ENCODE assay signal across 7 mouse cellular contexts in genomic region chr11:4836755-4837154, GRCm38 (mm10). TPM values are rescaled to one million over a fixed set of nuclear protein-coding genes. Genes with fewer than 3 reads are reported as not detected.
DNase-seq lines count a peak whose midpoint lies in the region; ATAC-seq lines count a peak whose summit lies in the region.

No protein-coding gene starts in this region.

- ATAC-seq in kidney, embryonic 14.5 days (ENCODE audit: low FRiP score, low TSS enrichment), result no peak
- ATAC-seq in embryonic facial prominence, embryonic 11.5 days (replicated peaks; ENCODE audit: insufficient number of reproducible peaks, low FRiP score, low TSS enrichment, low read depth), result no peak

- WGBS in kidney, embryonic 14.5 days, result 65% methylated on average over 6 of the region's 6 CpGs
- 61% methylated on average over 6 of the region's 6 CpGs for WGBS in embryonic facial prominence, embryonic 11.5 days

- H3K27me3 ChIP-seq in kidney, embryonic 14.5 days (ENCODE audit: control insufficient read depth, insufficient read depth, low read length), result no peaks in the 10 kb centered on the region
- no peaks in the 10 kb centered on the region for H3K27me3 ChIP-seq in embryonic facial prominence, embryonic 11.5 days (ENCODE audit: control insufficient read depth, insufficient read depth, low read length)

- no peak overlapping the region for H3K27ac ChIP-seq in kidney, embryonic 14.5 days (ENCODE audit: low read depth, low read length)
- no peak overlapping the region for H3K27ac ChIP-seq in embryonic facial prominence, embryonic 11.5 days (replicated peaks; ENCODE audit: low read depth, low read length)

- no peaks in the 10 kb centered on the region for H3K4me1 ChIP-seq in kidney, embryonic 14.5 days (ENCODE audit: control insufficient read depth, insufficient read depth, low read length)
- H3K4me1 ChIP-seq in embryonic facial prominence, embryonic 11.5 days (ENCODE audit: control insufficient read depth, insufficient read depth, low read length), result no peaks in the 10 kb centered on the region

- H3K4me3 ChIP-seq in kidney, embryonic 14.5 days (ENCODE audit: low read length), result no peak overlapping the region
- no peak overlapping the region for H3K4me3 ChIP-seq in embryonic facial prominence, embryonic 11.5 days (ENCODE audit: low read depth, low read length)

- no peak overlapping the region for H3K9ac ChIP-seq in kidney, embryonic 14.5 days (ENCODE audit: low read depth, low read length)
- H3K9ac ChIP-seq in embryonic facial prominence, embryonic 11.5 days (replicated peaks; ENCODE audit: low read length), result no peak overlapping the region

- no peaks in the 10 kb centered on the region for H3K9me3 ChIP-seq in kidney, embryonic 14.5 days (ENCODE audit: control insufficient read depth, low read length)
- no peaks in the 10 kb centered on the region for H3K9me3 ChIP-seq in embryonic facial prominence, embryonic 11.5 days (replicated peaks; ENCODE audit: control insufficient read depth, low read length)

- DNase-seq in kidney, adult 11 months, result peak; percentile 11
- DNase-seq in CD4-positive helper T cell, adult 2 months (ENCODE audit: low read depth, low spot score), result peak; percentile 67
- peak; percentile 70 for DNase-seq in R1 (ENCODE audit: low read depth, low spot score)
- peak; percentile 76 for DNase-seq in embryonic facial prominence, embryonic 11.5 days (ENCODE audit: low spot score)
- peak; percentile 45 to 75 for DNase-seq in kidney, postnatal 36 days
- peak; percentile 71 for DNase-seq in retina, postnatal 1 day

- no peaks in the 10 kb centered on the region for H3K36me3 ChIP-seq in kidney, embryonic 14.5 days (ENCODE audit: control insufficient read depth, insufficient read depth, low read length)
- no peaks in the 10 kb centered on the region for H3K36me3 ChIP-seq in embryonic facial prominence, embryonic 11.5 days (replicated peaks; ENCODE audit: control insufficient read depth, insufficient read depth, low read depth, low read length)

- H3K4me2 ChIP-seq in kidney, embryonic 14.5 days (replicated peaks; ENCODE audit: low read depth, low read length), result no peak overlapping the region
- H3K4me2 ChIP-seq in embryonic facial prominence, embryonic 11.5 days (ENCODE audit: low read depth, low read length), result no peak overlapping the region

RNA-seq across cellular contexts. Expression of gene Nf2, which starts 12.6 kb away (rescaled TPM):
- 21.6 and 48.1 TPM in 2 replicates for polyA plus RNA-seq in kidney, embryonic 14.5 days (2014; fragmentation: Nextera tagmentation; extraction: Ambion mirVana)
- 52.1 and 52.3 TPM in 2 replicates for polyA plus RNA-seq in embryonic facial prominence, embryonic 11.5 days (2014; fragmentation: Nextera tagmentation; extraction: Ambion mirVana)

RNA-seq across cellular contexts. Expression of gene Nipsnap1, which starts 37.0 kb away (rescaled TPM):
- polyA plus RNA-seq in kidney, embryonic 14.5 days (2014; fragmentation: Nextera tagmentation; extraction: Ambion mirVana), result 56.4 and 67.4 TPM in 2 replicates
- 78.9 and 79.9 TPM in 2 replicates for polyA plus RNA-seq in embryonic facial prominence, embryonic 11.5 days (2014; fragmentation: Nextera tagmentation; extraction: Ambion mirVana)

RNA-seq across cellular contexts. Expression of gene Thoc5, which starts 58.4 kb away (rescaled TPM):
- polyA plus RNA-seq in kidney, embryonic 14.5 days (2014; fragmentation: Nextera tagmentation; extraction: Ambion mirVana), result 39.4 and 47.1 TPM in 2 replicates
- 55.0 and 56.1 TPM in 2 replicates for polyA plus RNA-seq in embryonic facial prominence, embryonic 11.5 days (2014; fragmentation: Nextera tagmentation; extraction: Ambion mirVana)

Comparison
In these comparisons a context has a peak if more than half of its experiments do, and no peak if none do; other contexts are left out.
1. DNase-seq: peak in every context shown above with its lines; median percentile 76 in embryonic facial prominence, embryonic 11.5 days; 71 in retina, postnatal 1 day; 70 in R1; 67 in CD4-positive helper T cell, adult 2 months; 60 in kidney, postnatal 36 days; 11 in kidney, adult 11 months.